Mouse (Mus musculus) ovary, adult 10 weeks (tissue): ENCODE data around the gene Gm20816. TPM values are rescaled to one million over a fixed set of nuclear protein-coding genes. Genes with fewer than 3 reads are reported as not detected.

Experiments
- polyA plus RNA-seq: library from polyadenylated mRNA; stranded (reverse); fragments of 350-450 nt; fragmentation: Illumina TruSeq; extraction: RNeasy Lipid Tissue Mini Kit (QIAGEN cat#74804); gene quantifications from one replicate; pipeline ENCODE4 v1.2.3, GENCODE M21; 2014

Gm20816 gene
- not detected for polyA plus RNA-seq

DNA sequence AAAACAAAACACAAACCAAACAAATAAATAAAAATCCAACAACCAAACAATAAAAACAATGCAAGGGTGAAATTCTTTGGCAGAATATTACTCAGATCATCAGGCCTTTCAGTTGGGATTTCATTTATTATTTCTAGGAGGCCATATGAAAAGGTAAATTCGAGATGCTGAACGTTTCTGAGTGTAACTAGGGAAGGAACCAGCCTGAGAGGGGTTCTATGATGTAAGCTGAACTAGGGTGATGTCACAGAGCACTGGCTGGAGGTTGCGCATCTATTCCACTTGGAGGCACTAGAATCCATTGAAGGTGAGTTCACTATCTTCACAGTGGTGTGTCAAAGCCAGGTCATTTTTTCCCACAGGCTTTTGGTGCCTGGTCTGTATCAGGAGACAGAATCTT is at the start of gene Gm20816:
Gene Gm20816, plus strand, starts transcription at position 301 of the 400 bp plus-strand sequence.

Other genes with a start within 250 kb of the Gm20816 start
- gene Gm20937, start 243.1 kb upstream of the Gm20816 start, polyA plus RNA-seq, result not detected